Mouse (Mus musculus) intestine, embryonic 14.5 days (tissue): ENCODE measurements around the gene Taok1. TPM values are rescaled to one million over a fixed set of nuclear protein-coding genes. Genes with fewer than 3 reads are reported as not detected.

Source experiments
- ATAC-seq: fragments of 200-750 bp; cut with Nextera tagmentation; replicated peaks from 2 replicates; pipeline ENCODE4 v1.8.0; 2017; ENCODE audit warnings: low read depth, moderate number of reproducible peaks, moderate TSS enrichment, moderate library complexity; ENCODE audit not compliant: low FRiP score, low TSS enrichment
- DNase-seq: peaks from one replicate; pipeline ENCODE4 v3.0.0-alpha.2; 2018; ENCODE audit warnings: low spot score
- H3K27ac ChIP-seq: fragments of 300-500 bp; sonication (generic); 2 replicates; pipeline ENCODE4 v1.5.1; 2014; ENCODE audit warnings: low read depth, mild to moderate bottlenecking, control low read depth
- H3K27me3 ChIP-seq: fragments of 300-500 bp; sonication (generic); replicated peaks from 2 replicates; pipeline ENCODE4 v1.6.1; 2014; ENCODE audit warnings: low read length, control low read depth; ENCODE audit not compliant: control insufficient read depth, insufficient read depth
- H3K36me3 ChIP-seq: fragments of 300-500 bp; sonication (generic); 2 replicates; pipeline ENCODE4 v1.6.1; 2014; ENCODE audit warnings: low read length, control low read depth; ENCODE audit not compliant: control insufficient read depth, insufficient read depth
- H3K4me1 ChIP-seq: fragments of 300-500 bp; sonication (generic); replicated peaks from 2 replicates; pipeline ENCODE4 v1.6.1; 2014; ENCODE audit warnings: low read length, control low read depth, mixed read lengths; ENCODE audit not compliant: control insufficient read depth, insufficient read depth
- H3K4me2 ChIP-seq: fragments of 300-500 bp; sonication (generic); 2 replicates; pipeline ENCODE4 v1.6.1; 2014; ENCODE audit warnings: low read length
- H3K4me3 ChIP-seq: fragments of 300-500 bp; sonication (generic); 2 replicates; pipeline ENCODE4 v1.5.1; 2014; ENCODE audit warnings: low read depth, low read length, control low read depth, mixed read lengths
- H3K9ac ChIP-seq: fragments of 300-500 bp; sonication (generic); 2 replicates; pipeline ENCODE4 v1.6.1; 2014; ENCODE audit warnings: mild to moderate bottlenecking, low read length
- H3K9me3 ChIP-seq: fragments of 300-500 bp; sonication (generic); 2 replicates; pipeline ENCODE4 v1.6.1; 2016; ENCODE audit warnings: low read length, control low read depth; ENCODE audit not compliant: control insufficient read depth
- WGBS: fragments of 180-500 bp; shearing (Covaris S2); extraction: QIAGEN DNeasy Blood & Tissue Kit; methylation state at CpG from one replicate; pipeline ENCODE4 v1.1.7; 2014; 5-methylcytosine and 5-hydroxymethylcytosine counted together
- polyA plus RNA-seq: library from polyadenylated mRNA; unstranded; fragments of >200 nt; fragmentation: Nextera tagmentation; extraction: Ambion mirVana; gene quantifications from 2 replicates; pipeline ENCODE4 v1.2.1, GENCODE M21; 2014

Taok1 gene
- polyA plus RNA-seq, 1 experiment from 2014 or later = 19.7 TPM

DNA sequence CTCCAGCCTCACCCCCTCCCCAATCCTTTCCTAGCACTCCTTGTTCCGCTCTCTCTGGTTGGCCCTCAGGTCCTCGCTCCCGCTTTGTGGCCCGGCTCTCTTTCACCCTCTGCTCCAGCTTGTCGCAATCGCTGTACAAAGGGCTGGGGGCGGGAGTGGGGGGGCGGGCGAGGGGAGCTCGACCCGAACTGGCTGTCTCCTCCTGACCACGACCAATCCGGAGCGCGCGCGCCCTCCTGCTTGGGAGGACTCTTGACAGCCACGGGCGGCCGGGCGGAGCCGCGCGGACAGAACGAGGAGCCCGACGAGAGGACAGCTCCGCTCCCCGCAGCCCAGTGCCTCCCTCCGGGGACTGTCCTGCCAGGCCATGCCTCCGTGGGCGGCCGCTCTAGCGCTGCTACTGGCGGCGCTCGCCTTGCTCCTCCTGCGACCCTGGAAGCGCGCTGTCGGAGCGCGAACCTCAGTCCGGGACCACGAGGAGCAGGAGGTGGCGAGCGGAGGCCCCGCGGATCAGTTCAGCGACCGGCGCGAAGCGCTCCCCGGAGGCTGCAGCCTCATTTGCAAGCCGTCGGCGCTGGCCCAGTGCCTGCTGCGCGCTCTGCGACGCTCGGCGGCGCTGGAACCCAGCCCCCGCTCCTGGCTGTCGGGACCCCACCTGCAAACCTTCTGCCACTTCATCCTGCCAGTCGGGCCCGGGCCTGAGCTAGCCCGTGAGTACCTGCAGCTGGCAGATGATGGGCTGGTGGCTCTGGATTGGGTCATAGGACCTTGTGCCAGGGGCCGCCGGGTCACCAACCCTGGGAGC is 92.6 kb downstream of the Taok1 start, which contains the start of gene Abhd15:
Abhd15 (plus strand) TSS at position 290 of the 805 bp plus-strand sequence.
- no peaks in the 10 kb centered on the region for H3K9me3 ChIP-seq
- WGBS = under 1% methylated on average over 66 of the region's 72 CpGs
- H3K36me3 ChIP-seq = 0 out of 2 replicates have a peak, but pooled peaks cover 2% of the 10 kb centered on the region
- H3K4me3 ChIP-seq = peak within 1 kb of the TSS; percentile 71
- H3K4me1 ChIP-seq = peaks cover 19% of the 10 kb centered on the region
- ATAC-seq (peak; percentile 45), DNase-seq (peak; percentile 86)
- peaks cover 21% of the 10 kb centered on the region for H3K27me3 ChIP-seq
- no peak within 1 kb of the TSS for H3K27ac ChIP-seq
- peak within 1 kb of the TSS; percentile 29 for H3K9ac ChIP-seq
- H3K4me2 ChIP-seq = peak within 1 kb of the TSS; percentile 93

DNA sequence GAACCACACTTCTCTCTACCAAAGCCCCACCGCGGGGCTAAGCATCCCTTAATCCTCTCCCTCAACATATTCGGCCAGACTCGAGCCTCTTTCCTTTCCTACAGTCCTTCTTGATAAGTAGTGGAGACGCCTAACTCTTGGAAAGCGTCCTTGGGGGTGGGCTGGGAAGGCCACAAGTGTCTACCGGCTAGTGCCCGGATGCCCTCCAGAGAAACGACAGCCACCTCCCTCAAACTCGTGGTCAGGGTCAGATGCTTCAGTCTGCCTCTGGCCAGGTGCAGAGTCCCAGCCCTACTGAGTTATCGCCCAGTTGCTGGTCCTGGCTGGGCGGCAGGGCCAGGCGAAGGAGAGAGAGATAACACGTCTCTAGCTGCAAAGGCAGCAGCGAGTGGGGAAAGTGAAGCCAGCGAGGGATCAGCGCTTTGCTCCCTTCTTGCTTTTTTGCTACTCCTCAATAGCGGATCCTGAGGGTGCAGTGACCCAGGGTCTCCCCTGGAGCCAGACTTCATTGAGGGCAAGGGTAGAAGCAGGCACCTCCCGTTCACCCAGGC is 93.3 kb downstream of the Taok1 start:
- peaks cover 19% of the 10 kb centered on the region for H3K4me1 ChIP-seq
- H3K27ac ChIP-seq = no peak overlapping the region
- WGBS = 10% methylated on average over 19 of the region's 19 CpGs
- peak overlapping the region; percentile 29 for H3K9ac ChIP-seq
- H3K4me3 ChIP-seq = peak overlapping the region; percentile 52
- no peaks in the 10 kb centered on the region for H3K9me3 ChIP-seq
- ATAC-seq = no peak
- H3K4me2 ChIP-seq = peak overlapping the region; percentile 93
- DNase-seq = no peak
- 0 out of 2 replicates have a peak, but pooled peaks cover 5% of the 10 kb centered on the region for H3K36me3 ChIP-seq
- peaks cover 21% of the 10 kb centered on the region for H3K27me3 ChIP-seq

DNA sequence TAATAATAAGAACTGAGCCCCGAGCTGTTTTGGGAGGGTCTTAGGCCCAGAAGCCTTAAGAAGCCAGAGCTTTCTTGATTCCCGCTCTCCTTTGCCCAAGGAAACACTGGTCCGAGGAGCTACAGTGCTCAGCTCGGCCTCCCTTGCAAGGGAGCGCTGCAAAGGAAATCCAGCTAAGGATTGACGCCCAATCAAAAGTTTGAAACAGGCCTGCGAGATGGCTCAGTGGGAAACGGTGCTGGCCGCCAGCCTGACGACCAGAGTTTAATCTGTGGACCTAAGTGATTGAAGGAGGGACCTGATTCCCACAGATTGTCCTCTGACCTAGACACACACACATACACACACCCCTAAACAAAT is 93.8 kb downstream of the Taok1 start:
- peak overlapping the region; percentile 93 for H3K4me2 ChIP-seq
- ATAC-seq (0 out of 2 replicates have a peak, but pooled peaks have one; percentile 3), DNase-seq (no peak)
- peaks cover 21% of the 10 kb centered on the region for H3K27me3 ChIP-seq
- no peak overlapping the region; the same call in 1 of the 2 replicates for H3K27ac ChIP-seq
- no peaks in the 10 kb centered on the region for H3K9me3 ChIP-seq
- peaks cover 19% of the 10 kb centered on the region for H3K4me1 ChIP-seq
- H3K4me3 ChIP-seq = peak overlapping the region; percentile 71
- H3K9ac ChIP-seq = peak overlapping the region; percentile 23
- 0 out of 2 replicates have a peak, but pooled peaks cover 11% of the 10 kb centered on the region for H3K36me3 ChIP-seq
- WGBS = 14% methylated on average over 10 of the region's 10 CpGs

DNA sequence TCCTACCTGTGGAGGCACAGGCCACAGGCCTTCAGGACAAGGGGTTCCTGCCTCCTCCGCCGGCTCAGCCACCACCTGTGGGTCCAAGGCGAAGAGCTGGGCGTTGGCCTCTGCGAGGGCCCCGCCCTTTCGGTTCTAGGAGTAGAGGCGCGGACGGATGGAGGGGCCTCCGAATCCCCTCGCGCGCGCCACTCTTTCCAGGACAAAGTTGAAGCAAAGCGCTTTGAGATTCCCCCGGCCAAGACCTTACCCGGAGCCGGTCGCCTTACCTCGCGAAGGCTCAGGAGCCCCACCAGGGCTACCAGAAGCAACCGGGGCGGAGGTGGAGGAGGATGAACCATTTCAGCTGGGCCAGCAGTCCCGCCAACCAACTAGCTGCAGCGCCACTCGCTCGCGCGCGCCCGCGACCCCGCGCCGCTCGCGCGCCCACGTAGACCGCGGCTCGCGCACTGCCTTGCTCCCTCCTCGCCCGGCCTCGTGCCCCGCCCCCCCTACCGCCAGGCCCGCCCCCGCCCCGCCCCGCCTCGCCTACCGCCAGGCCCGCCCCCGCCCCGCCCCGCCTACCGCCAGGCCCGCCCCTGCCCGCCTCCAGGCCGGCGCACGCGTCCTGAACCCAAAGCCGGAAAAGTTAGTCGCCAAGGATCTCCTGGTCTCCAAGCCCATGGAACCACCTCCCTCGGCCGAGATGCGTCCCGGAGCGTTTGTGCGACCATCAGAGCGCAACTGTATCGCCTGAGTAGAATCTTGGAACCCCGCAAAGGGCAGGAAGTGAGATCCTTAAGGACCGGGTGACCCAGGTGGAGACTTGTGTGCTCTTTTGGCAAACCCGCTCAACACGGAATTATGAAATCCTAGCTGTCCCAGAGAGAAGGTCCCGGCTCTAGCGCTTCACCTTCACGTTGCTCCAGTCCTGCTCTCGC is 94.5 kb downstream of the Taok1 start:
- Histone ChIP-seq H3K4me1 (peaks cover 25% of the 10 kb centered on the region), H3K9ac (peak overlapping the region; percentile 69), H3K4me2 (peak overlapping the region; percentile 93), H3K27ac (peak overlapping the region; percentile 74), H3K36me3 (0 out of 2 replicates have a peak, but pooled peaks cover 11% of the 10 kb centered on the region), H3K27me3 (peaks cover 21% of the 10 kb centered on the region), H3K9me3 (no peaks in the 10 kb centered on the region), H3K4me3 (peak overlapping the region; percentile 71)
- under 1% methylated on average over 72 of the region's 84 CpGs for WGBS
- DNase-seq (peak; percentile 97), ATAC-seq (peak; percentile 72)

DNA sequence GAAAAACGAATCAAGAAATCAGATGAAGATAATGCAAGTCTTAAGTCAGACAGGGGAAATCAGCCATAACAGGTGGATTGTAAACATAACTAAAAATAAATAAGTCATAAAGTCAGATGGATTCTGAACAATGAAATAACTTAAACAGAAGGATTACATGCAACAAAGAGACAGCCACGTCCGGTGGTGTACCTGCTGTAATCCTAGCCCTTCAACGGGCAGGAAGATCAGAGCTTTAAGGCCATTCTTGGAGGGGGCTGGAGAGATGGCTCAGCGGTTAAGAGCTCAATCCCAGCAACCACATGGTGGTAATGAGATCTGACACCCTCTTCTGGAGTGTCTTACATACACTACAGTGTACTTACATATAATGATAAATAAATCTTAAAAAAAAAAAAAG is 96.3 kb downstream of the Taok1 start:
- Histone ChIP-seq H3K4me2 (no peak overlapping the region), H3K36me3 (peaks cover 24% of the 10 kb centered on the region), H3K4me3 (no peak overlapping the region), H3K9ac (no peak overlapping the region), H3K27me3 (peaks cover 12% of the 10 kb centered on the region), H3K27ac (no peak overlapping the region), H3K9me3 (no peaks in the 10 kb centered on the region), H3K4me1 (peaks cover 25% of the 10 kb centered on the region)
- DNase-seq = no peak
- 79% methylated on average over 5 of the region's 5 CpGs for WGBS
- no peak for ATAC-seq

DNA sequence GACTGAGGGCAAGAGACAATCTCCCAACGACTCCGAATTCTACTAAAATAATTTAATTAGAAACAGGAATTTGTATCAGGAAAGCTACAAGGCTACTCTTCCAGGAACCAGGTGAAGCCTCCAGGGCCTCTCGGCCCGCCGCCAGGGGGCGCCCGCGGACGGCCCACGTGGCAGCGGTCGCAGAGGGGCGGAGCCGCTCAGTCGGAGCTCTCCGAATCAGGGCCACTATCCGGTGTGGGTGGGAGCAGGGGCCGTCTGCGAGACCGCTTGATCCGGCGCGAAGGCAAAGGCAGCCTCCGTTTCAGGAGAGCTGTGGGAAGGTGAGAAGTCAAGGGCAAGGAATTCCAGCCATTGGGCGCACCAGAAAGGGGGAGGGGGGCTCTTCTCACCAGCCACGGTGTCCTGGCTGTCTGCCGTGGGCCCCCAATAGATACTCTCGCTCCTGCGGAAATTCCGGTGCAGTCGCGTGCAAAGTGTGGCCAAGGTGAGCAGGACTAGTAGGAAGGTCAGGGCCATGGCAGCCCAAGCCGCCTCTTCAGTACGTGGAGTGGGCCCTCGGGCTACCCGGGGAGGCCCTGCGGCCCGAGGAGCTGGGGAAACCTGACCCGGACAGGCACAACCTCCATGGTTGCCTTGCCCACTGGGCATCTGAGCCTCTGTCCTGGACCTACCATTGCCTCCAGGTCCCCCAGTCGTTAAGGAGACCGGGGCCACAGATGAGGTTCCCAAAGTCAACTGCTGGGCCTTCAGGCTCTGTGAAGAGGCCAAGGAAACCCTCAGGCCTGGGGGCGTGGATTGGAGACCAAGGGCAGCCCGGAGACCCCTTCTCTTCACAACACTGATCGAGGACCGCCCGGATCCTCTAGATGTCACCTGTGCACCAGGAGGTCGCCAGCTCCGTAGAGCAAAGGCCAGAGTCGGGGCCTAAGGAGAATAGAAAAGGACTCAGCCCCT is 99.3 kb downstream of the Taok1 start:
- ATAC-seq = peak; percentile 70

DNA sequence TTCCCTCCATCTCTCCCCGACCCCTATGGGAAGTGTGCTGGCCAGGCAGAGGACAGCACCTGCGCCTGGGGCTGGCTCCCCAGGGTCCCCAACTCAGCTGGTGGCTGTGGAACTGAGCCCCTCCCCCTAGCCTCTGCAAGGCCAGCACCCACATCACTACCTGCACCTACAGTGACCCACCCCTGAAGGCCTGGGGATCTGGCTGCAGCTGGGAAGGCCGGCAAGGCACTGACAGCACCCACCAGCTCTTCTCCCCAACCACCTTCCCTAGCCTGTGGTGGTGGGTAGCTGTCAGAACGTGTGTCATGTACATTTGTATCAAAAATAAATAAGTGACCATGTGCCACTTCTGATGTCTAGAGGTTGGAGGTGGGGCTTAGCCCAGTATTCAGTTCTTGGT is 100.2 kb downstream of the Taok1 start:
- no peaks in the 10 kb centered on the region for H3K9me3 ChIP-seq
- H3K27me3 ChIP-seq = no peaks in the 10 kb centered on the region
- H3K4me1 ChIP-seq = peaks cover 9% of the 10 kb centered on the region
- H3K9ac ChIP-seq = no peak overlapping the region
- DNase-seq = no peak
- no peak overlapping the region for H3K4me2 ChIP-seq
- no peak for ATAC-seq
- H3K36me3 ChIP-seq = peaks cover 63% of the 10 kb centered on the region
- no peak overlapping the region for H3K4me3 ChIP-seq
- no peak overlapping the region for H3K27ac ChIP-seq
- WGBS = 63% methylated on average over 4 of the region's 4 CpGs

More for the DNA sequence above, 99.3 kb downstream of the Taok1 start:
- Histone ChIP-seq H3K9ac (peak overlapping the region; percentile 18; the same call in 1 of the 2 replicates), H3K36me3 (peaks cover 54% of the 10 kb centered on the region), H3K4me1 (peaks cover 10% of the 10 kb centered on the region), H3K4me3 (peak overlapping the region; percentile 22), H3K4me2 (peak overlapping the region; percentile 55), H3K27me3 (no peaks in the 10 kb centered on the region), H3K9me3 (no peaks in the 10 kb centered on the region), H3K27ac (no peak overlapping the region)
- WGBS = 20% methylated on average over 48 of the region's 49 CpGs
- DNase-seq = peak; percentile 91
